Mouse (Mus musculus): ENCODE measurements around the gene E2f2.

Gene E2f2

GRCm38 (mm10) chr4:136172011-136172541, at the start of gene E2f2:
Gene E2f2 (plus strand): TSS chr4:136172394.
- CTCF ChIA-PET, result interaction anchor here (0.5 to 4.2 kb wide), 20 partner anchors 8 to 706 kb away, joined by 3 to 36 read pairs (median 3); partner anchors contain the start of gene Zfp46 (in 1 of the 4)
- POLR2A ChIA-PET, result interaction anchor here (0.6 to 5.9 kb wide), 50 partner anchors 8 to 1819 kb away, joined by 3 to 34 read pairs (median 4); partner anchors contain the start of genes Rpl11 (in 2 of the 4), Asap3 (in 1 of the 4) and Fuca1 (in 1 of the 4)

GRCm38 (mm10) chr4:136123111-136123791, 48.9 kb upstream of the E2f2 start:
- POLR2A ChIA-PET, result interaction anchor here in 3 of 4 experiments (0.6 to 1.4 kb wide), 4 partner anchors 9 to 816 kb away, joined by 3 to 10 read pairs (median 4); partner anchors contain the start of gene E2f2 (in 1 of the 3)
- CTCF ChIA-PET, result interaction anchor here in 3 of 4 experiments (0.6 to 1.3 kb wide), 4 partner anchors 16 to 98 kb away, joined by 3 to 6 read pairs (median 4); no protein-coding TSS in a partner anchor

GRCm38 (mm10) chr4:136123792-136124161, 48.4 kb upstream of the E2f2 start:
- ChIA-PET CTCF (interaction anchor here in 3 of 4 experiments (0.6 to 1.3 kb wide), 4 partner anchors 17 to 99 kb away, joined by 3 to 6 read pairs (median 4); no protein-coding TSS in a partner anchor), POLR2A (interaction anchor here in 2 of 4 experiments (0.6 to 1.4 kb wide), 3 partner anchors 9 to 817 kb away, joined by 3 to 5 read pairs (median 3); no protein-coding TSS in a partner anchor)

- CTCF ChIA-PET, result no interaction called here
- POLR2A ChIA-PET, result interaction anchor here in 1 of 4 experiments (0.8 kb wide), 1 partner anchor 183 kb away, joined by 3 read pairs; no protein-coding TSS in a partner anchor
These were observed 47.6 kb upstream of the E2f2 start for GRCm38 (mm10) chr4:136124581-136124980.

- POLR2A ChIA-PET, result interaction anchor here in 1 of 4 experiments (0.6 to 1.3 kb wide), 4 partner anchors 18 to 247 kb away, joined by 3 to 6 read pairs (median 3); partner anchors contain the start of gene Id3
- CTCF ChIA-PET, result interaction anchor here in 1 of 4 experiments (0.5 kb wide), 1 partner anchor 182 kb away, joined by 3 read pairs; no protein-coding TSS in a partner anchor
These were observed 46.7 kb upstream of the E2f2 start for GRCm38 (mm10) chr4:136125458-136125857.

- ChIA-PET POLR2A (interaction anchor here in 2 of 4 experiments (0.6 to 1.3 kb wide), 3 partner anchors 18 to 136 kb away, joined by 3 to 6 read pairs (median 3); partner anchors contain the start of gene Id3 (in 1 of the 2)), CTCF (interaction anchor here in 1 of 4 experiments (0.5 to 0.6 kb wide), 2 partner anchors 183 to 1141 kb away, joined by 3 to 6 read pairs; no protein-coding TSS in a partner anchor)
These were observed 46.2 kb upstream of the E2f2 start for GRCm38 (mm10) chr4:136126019-136126418.

GRCm38 (mm10) chr4:136127670-136128069, 44.5 kb upstream of the E2f2 start:
- POLR2A ChIA-PET, result interaction anchor here in 2 of 4 experiments (0.6 to 9.3 kb wide), 2 partner anchors 19 to 90 kb away, joined by 3 to 103 read pairs; partner anchors contain the start of gene Id3 (in 1 of the 2)
- CTCF ChIA-PET, result no interaction called here

GRCm38 (mm10) chr4:136129842-136130241, 42.4 kb upstream of the E2f2 start:
- ChIA-PET POLR2A (interaction anchor here in 2 of 4 experiments (1.6 to 9.3 kb wide), 2 partner anchors 14 to 17 kb away, joined by 3 to 103 read pairs; partner anchors contain the start of gene Id3 (in 1 of the 2)), CTCF (interaction anchor here (0.6 to 1.1 kb wide), 11 partner anchors 10 to 1982 kb away, joined by 3 to 10 read pairs (median 3); no protein-coding TSS in a partner anchor)

- POLR2A ChIA-PET, result interaction anchor here in 3 of 4 experiments (0.5 to 9.3 kb wide), 5 partner anchors 11 to 27 kb away, joined by 3 to 103 read pairs (median 4); partner anchors contain the start of gene Id3 (in 1 of the 3)
- CTCF ChIA-PET, result interaction anchor here in 2 of 4 experiments (0.6 to 1.7 kb wide), 3 partner anchors 14 to 38 kb away, joined by 3 to 4 read pairs (median 3); partner anchors contain the start of gene E2f2 (in 1 of the 2)
These were observed 38.4 kb upstream of the E2f2 start for GRCm38 (mm10) chr4:136133801-136134200.

- ChIA-PET CTCF (interaction anchor here in 3 of 4 experiments (0.6 to 1.7 kb wide), 8 partner anchors 13 to 1173 kb away, joined by 3 to 4 read pairs (median 3); partner anchors contain the start of gene E2f2 (in 1 of the 3)), POLR2A (interaction anchor here in 3 of 4 experiments (0.7 to 9.3 kb wide), 8 partner anchors 10 to 81 kb away, joined by 3 to 103 read pairs (median 4); partner anchors contain the start of genes Id3 (in 1 of the 3) and Rpl11 (in 1 of the 3))
These were observed 37.7 kb upstream of the E2f2 start for GRCm38 (mm10) chr4:136134418-136134977.

GRCm38 (mm10) chr4:136134978-136135873, 37.0 kb upstream of the E2f2 start:
- ChIA-PET POLR2A (interaction anchor here in 3 of 4 experiments (0.6 to 9.3 kb wide), 13 partner anchors 9 to 82 kb away, joined by 3 to 103 read pairs (median 3); partner anchors contain the start of genes Id3 (in 1 of the 3) and Rpl11 (in 1 of the 3)), CTCF (interaction anchor here in 3 of 4 experiments (0.6 to 1.7 kb wide), 11 partner anchors 12 to 1174 kb away, joined by 3 to 4 read pairs (median 3); no protein-coding TSS in a partner anchor)

- CTCF ChIA-PET, result interaction anchor here in 3 of 4 experiments (0.6 to 1.1 kb wide), 6 partner anchors 27 to 70 kb away, joined by 3 to 5 read pairs (median 4); no protein-coding TSS in a partner anchor
- POLR2A ChIA-PET, result interaction anchor here in 3 of 4 experiments (0.6 to 9.3 kb wide), 9 partner anchors 8 to 83 kb away, joined by 3 to 103 read pairs (median 3); partner anchors contain the start of genes Id3 (in 1 of the 3) and Rpl11 (in 1 of the 3)
These were observed 36.1 kb upstream of the E2f2 start for GRCm38 (mm10) chr4:136135874-136136728.

- POLR2A ChIA-PET, result interaction anchor here in 2 of 4 experiments (0.5 to 1.6 kb wide), 6 partner anchors 11 to 219 kb away, joined by 3 to 5 read pairs (median 3); partner anchors contain the start of genes Fuca1 (in 1 of the 2) and Gale (in 1 of the 2)
These were observed 32.7 kb upstream of the E2f2 start for GRCm38 (mm10) chr4:136139326-136140110.

GRCm38 (mm10) chr4:136140327-136141250, 31.6 kb upstream of the E2f2 start:
- CTCF ChIA-PET, result interaction anchor here in 3 of 4 experiments (0.6 to 0.8 kb wide), 4 partner anchors 52 to 153 kb away, joined by 3 to 11 read pairs (median 4); partner anchors contain the start of gene Pithd1 (in 1 of the 3)

More at GRCm38 (mm10) chr4:136139326-136140110, 32.7 kb upstream of the E2f2 start:
- CTCF ChIA-PET, result interaction anchor here in 2 of 4 experiments (0.6 to 0.8 kb wide), 2 partner anchors 51 to 179 kb away, joined by 3 read pairs; no protein-coding TSS in a partner anchor

More at GRCm38 (mm10) chr4:136140327-136141250, 31.6 kb upstream of the E2f2 start:
- POLR2A ChIA-PET, result interaction anchor here in 3 of 4 experiments (0.5 to 1.6 kb wide), 9 partner anchors 10 to 244 kb away, joined by 3 to 5 read pairs (median 3); partner anchors contain the start of gene Fuca1 (in 1 of the 3)
